Mouse (Mus musculus) cortical plate, adult 2 months (tissue): Measurements from ENCODE around the gene Ctdspl.

Source experiments
- CTCF ChIP-seq: fragments of 200-500 bp; IDR thresholded peaks from 2 replicates; pipeline ENCODE4 v1.5.1; 2011; ENCODE audit warnings: mild to moderate bottlenecking, control low read depth, low read length; ENCODE audit not compliant: insufficient read depth; ENCODE audit errors: extremely low read depth
- POLR2A ChIP-seq: fragments of 200-500 bp; IDR thresholded peaks from 2 replicates; pipeline ENCODE4 v1.6.1; 2011; ENCODE audit warnings: mild to moderate bottlenecking, low read length, control low read depth; ENCODE audit not compliant: insufficient read depth; ENCODE audit errors: extremely low read depth

DNA sequence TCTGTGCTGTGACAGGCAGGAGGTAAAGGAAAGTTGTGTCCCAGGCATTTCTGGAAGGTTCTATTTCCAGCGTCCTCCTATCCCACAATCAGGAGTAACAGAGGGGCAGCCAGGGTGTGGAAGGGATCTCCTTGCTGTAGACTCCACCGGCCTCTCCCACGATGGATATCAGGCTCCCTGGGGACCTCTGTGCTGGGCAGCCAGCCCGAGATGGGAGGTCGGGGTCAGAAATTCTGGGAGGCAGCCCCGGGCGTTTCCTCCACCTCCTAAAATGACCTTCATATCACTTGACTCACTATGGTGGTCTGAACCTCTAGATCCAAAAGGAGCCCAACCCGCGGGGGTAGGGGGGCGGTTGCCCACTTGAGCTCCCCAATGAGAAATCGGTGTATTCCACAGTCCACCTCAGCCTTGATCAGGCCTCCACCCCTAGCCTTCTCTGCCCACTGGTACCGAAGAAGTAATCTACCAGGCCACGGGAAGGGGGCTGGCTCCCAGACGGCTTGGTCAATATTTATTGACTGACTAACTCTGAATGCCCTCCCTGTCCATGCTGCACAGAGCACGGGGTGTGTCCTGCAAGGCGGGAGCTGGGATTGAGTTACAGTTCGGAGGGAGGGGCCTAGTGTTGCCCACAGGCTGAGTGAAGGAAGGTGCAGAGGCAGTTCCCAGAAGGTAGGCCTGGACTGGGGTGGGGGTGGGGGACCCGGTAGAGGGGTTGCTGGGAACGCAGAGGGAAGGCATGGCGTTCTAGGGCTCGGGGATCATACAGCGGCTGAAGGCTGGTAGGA is 126.1 kb downstream of the Ctdspl start, which contains the start of gene Vill:
- TF ChIP-seq CTCF (no peak), POLR2A (no peak)
